Mouse (Mus musculus): ENCODE data around the gene Slc25a47.
A peak's percentile ranks its signal among the peaks of the same experiment; 100 is the strongest.

The Slc25a47 gene

DNA sequence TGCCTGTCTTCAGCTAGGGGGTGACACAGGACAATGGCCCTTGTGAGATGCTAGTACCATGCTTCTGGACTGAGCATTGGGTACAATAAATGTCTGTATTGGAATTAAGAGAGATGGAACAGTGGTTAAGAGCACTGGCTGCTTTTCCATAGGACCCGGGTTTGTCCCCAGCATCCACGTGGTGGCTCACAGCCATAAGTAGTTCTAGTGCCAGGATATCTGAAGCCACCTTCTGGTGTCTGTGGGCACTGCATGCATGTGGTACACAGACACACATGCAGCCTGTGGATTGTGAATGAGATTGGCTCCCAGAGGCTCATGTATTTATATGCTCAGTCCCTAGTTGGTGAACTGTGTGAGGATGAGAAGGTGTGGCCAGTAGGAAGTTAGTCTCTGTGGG lies 33.7 kb downstream of the Slc25a47 start:
- no peak for DNase-seq

DNA sequence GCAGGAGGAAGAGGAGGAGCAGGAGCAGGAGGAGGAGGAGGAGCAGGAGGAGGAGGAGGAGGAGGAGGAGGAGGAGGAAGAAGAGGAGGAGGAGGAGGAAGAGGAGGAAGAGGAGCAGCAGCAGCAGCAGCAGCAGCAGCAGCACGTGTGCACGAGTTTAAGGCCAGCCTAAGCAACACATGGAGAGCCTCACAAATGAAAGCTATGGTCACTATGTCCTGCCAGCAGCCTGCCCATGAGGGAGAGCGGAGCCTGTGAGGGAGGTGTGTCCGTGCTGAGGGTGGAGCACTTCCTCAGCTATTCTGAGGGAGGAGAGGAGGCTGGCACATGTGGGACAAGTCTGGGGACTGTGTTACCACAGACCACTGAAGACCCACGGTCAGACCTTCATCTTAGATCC lies 37.3 kb downstream of the Slc25a47 start:
- no peak for DNase-seq

DNA sequence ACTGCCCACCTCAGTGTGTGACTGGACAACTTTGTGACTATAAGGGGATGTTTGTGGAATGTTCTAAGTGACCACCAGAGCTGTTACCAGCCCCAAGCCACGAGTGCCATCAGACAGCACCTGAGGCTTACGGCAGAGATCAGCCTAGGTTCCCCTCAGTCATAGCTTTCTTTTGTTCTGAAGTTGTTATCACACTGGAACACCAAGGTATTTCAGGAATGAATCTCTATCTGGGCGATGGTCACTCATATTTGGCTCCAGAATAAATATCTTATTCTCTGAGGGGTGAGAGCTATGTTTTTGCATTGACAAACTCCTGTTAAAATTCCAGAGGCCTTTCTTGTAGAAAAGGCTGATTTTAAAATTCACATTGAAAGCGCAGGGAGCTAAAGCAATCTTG lies 43.3 kb downstream of the Slc25a47 start:
- no peak for DNase-seq

DNA sequence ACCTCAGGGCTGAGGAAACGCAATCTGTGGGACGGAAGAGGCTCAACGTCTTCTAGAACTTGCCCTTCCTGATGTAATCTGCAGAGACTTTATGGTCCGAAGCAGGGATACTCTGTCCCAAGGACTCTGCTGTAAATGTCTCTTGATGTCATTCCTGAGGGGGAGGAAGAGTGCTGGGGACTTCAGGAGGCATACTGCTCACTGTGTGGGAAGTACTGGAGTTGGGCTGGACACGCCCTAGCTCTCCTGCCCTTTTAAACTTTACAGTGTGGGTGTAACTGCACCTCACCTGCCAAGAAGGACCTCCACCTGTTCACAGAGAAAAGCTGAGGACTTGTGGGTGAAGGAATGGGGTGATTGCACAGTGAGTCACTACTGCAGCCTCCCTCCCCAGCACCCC lies 44.8 kb downstream of the Slc25a47 start:
- DNase-seq, result no peak

DNA sequence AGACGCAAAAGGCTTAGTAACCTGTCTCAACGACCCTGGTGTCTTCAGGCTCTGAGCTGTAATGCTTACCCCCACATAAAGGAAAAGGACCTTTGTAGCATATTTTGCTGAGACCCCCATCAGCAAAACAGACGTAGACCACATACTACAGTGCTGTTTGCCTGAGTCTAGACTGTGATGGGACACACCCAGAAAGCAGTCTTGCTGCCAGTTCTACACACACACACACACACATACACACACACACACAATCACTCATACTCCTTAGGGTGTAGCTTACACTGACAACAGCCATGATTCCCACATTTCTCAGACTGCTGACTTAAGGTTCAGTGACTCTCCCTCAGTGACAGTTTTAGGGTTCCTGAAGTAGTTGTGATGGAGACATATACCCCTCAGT lies 45.3 kb downstream of the Slc25a47 start:
- no peak for DNase-seq

DNA sequence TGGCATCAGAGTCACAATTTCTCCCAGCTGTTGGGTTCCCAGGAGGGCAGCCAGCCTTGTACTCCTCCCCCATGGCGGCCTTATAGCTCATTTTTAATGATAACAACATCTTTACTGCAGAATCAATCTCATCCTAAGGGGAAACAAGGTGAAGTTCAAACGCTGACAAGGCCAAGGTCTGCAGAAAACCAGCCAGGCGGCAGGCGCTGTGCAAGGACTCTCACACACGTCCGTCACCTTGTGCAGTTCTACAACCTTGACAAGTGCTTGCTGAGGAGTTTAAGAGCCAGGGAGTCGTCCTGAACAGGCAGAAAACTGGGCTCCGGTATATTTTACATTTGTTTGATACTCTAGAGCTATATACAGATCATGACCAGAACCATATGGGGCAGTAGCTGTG lies 46.9 kb downstream of the Slc25a47 start:
- no peak for DNase-seq

DNA sequence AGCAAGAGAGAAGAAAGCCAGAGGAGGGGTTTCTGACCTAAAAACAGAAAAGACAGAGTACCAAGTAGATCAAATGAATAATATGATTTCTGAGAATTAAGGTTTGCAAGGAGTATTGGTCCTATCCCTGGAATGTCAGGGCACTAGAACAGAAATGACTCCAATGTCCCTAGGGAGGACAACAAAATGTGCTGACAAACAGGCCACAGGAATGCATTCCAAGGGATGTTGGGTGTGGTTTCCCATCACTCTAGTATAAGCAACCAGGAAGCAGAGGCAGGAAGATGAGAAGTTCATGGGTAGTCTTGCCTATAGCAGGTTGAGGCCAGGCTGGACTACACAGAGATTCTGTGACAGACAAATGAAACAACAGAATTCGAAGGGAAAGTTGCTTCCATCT lies 50.1 kb downstream of the Slc25a47 start:
- DNase-seq, result peak; percentile 95

DNA sequence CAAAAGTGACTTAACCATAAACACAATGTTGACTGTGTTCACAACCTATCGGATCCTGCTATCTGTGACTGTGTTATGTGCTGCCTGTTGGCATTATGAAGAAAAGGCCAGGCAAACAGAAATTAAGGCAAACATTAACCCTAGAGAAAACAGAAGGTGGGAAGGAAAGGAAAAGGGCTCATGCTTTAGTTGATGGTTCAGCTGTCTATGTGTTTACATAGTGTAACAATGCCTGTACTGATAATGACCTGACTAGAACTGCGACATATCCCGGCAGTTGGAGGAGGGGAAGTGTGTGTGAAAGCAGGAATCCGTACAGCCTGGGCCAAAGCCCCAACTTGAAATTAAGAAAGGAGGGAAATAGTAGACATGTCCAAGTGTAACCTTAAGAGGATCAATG lies 51.2 kb downstream of the Slc25a47 start:
- DNase-seq, result no peak

DNA sequence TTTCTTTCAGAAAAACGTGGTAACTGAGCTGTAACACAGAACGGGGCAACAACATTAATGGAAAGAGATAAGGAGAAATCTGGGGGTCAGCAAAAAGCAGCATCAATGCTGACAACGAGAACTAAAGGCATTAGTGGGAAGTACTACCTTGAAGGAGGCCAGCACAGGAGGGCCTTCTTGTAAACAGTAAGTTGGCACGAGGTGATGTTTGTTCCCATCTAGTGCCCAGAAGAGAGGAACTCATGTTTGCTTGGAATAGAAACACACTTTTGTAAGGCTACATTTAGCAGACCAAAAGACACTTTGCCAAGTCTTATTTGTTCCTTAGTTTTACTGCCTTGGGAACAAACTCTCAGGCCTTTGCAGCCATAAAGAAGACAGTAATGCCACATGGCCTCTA lies 52.8 kb downstream of the Slc25a47 start:
- no peak for DNase-seq

DNA sequence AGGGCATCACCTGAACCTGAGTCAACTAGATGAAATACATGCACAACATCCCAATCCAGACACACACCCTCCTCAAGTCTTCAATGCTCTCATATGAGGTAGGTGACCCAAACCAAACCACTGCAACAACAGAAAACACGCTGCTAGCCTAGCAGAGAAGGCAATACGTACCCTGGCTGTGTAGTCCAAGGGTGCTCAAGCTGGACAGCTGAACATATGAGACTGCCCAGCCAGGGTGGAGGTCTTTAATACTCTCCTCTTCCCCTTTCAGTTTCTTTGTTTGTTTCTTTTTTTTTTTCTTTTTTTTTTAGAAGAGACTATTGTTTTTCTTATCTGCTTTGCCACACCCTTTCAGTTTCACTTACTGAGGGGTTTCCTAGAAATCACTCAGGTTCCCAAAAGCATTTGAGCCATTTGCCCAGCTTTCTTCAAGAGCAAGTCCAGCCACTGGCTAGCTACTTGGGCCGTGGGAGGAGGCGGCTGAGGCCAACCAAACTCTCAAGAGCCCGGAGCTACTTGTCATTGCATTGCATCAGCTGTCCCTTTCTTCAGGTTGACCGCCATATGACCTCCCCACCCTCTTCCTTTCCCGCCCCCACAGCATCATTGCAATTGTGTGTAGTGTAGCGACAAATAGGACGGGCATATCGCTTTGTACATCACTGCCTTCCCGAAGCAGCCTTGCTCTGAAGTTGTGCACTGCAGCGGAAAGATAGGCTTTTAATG lies 57.3 kb downstream of the Slc25a47 start, which contains the start of gene Wdr25:
TSS of gene Wdr25 (plus strand) at position 643 of the 726 bp plus-strand sequence.
- DNase-seq, result peak; percentile 96

DNA sequence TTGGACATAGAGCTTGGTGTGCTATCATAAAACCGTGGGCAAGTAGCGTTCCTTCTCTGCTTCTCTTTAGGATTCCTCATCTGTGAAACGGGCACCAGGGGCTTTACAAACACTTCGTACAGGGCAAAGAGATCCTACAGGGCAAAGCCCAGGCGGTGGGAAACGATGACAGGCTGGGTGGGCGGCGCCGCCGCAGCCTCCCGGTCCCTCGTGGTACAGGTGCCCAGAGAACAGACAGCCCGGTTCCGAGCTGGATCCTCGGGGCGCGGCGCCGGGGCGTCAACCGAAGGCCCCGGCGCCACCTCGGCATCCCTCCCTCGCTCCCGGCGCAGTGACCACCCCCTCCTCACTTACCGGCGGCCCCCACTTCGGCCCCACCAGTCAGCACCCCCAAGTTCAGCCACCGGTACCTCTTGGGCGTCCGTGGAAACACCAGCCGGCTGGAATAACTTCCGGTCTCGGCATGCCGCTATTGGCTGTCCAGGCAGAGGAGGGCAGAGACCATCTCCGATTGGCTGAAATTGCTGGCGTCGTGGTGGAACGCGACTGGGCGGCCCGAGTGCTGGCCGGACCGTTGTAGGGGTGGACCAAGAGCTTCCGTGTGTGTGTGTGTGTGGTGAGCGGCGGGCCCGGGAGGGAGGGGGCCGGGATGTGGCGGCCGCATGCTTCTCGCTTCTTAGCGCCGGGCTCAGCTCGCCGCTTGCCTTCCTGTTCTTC lies 58.0 kb downstream of the Slc25a47 start, which contains the start of gene Wars:
TSS of gene Wars (minus strand) at position 460 of the 717 bp plus-strand sequence.
- DNase-seq, result peak; percentile 100

DNA sequence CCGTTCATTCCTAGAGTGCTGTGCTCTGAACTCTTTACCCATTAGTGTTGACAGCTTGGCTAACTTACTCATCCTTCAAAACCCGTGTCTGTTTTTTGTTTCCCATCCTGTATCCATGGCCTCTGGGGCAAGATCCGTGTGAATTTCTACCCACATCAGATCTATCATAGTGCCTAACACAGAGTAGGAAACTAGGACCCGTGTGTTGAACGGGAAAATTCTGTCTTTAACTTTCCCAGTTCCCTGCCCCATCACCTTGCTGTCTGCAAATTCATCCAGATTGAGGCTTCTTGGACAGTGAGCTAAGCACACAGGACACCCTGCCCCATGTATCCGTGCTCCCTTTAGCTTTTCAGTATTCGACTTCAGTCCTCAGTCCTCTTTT lies 58.6 kb downstream of the Slc25a47 start:
- DNase-seq, result no peak

DNA sequence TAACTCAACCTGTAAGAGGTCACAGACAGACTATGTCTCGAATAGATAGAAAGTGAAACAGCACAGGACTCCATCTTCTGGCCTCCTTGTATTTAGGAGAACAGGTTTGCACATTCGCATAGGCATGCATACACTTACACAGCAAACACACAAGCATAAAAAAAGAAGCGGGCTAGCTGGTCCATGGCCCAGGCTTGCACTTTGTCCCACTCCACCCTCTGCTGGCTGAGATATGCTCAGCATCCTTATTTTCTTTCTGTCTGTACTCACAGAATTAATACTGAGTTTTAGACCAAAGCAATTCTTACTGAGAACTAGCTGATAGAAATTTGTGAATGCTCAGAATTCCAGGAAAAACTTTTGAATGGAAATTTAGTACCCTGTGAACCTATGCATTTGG lies 60.2 kb downstream of the Slc25a47 start:
- no peak for DNase-seq

DNA sequence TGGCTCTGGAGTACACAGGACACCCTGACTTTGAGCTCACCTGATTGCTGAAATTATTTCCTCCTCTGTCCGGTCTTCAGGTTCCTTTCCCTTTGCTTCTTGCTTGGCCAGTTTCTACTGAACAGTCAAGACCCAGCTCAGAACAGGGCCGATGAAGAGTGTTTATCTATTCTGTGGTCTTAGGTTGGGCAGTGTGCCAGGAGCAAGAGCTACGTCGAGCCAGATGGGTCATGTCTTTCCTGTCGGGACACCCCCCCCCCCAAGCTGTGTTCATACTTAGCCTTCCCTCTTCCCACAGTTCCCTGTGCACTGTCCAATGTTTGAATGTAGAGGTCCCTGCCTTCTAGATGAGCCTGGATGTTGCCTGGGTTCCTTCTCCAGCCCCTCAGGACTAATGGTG lies 65.5 kb downstream of the Slc25a47 start:
- no peak for DNase-seq

DNA sequence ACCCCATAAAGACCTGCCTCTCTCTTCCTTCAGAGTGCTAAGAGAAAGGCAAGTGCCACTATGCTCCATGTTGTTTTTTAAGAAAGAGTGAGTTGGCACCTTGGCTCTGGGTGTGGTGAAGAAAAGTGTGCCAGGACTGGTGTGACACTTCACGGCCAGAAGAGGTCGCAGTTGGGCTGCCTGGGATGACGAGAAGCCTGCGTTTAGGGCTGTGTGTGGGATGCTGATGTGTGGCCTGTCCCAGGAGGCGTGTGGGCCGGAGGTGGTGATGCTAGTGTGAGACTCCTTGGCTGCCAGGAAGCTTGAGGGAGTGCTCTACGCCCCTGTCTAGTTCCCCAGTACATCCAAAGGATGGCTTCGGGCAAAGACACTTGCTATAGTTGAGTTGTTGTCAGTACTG lies 67.1 kb downstream of the Slc25a47 start:
- DNase-seq, result peak; percentile 96

DNA sequence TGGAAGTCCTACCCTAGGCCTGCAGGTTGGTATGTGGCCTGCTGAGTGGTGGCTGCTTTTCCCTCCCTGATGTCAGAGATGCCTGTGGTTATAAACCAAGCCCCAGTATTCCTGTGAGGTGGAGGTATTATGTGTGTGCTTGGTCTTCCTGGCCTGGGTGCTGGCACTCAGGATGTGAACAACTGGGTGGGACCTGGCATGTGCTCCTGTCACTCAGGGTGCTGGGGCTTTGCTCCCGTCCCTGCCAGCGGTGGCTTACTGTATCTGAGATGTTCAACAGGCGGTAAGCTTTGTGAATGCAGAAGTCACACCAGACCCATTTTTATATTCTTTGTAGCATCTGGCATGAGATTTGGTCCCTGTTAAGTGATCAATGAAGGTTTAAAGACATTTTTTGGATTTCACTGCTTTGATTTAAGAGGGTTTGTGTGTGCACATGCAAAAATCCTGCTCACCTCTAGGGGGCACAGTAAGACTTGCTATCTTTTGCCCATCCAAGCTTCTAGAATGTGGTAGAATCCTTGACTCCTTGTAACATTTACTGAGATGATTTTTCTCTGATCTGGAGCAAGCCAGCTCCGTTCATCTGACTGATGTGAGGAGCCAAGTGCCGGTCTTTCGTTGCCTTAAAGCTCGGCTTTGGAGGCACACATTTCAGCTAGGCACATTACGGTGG lies 67.9 kb downstream of the Slc25a47 start:
- no peak for DNase-seq

DNA sequence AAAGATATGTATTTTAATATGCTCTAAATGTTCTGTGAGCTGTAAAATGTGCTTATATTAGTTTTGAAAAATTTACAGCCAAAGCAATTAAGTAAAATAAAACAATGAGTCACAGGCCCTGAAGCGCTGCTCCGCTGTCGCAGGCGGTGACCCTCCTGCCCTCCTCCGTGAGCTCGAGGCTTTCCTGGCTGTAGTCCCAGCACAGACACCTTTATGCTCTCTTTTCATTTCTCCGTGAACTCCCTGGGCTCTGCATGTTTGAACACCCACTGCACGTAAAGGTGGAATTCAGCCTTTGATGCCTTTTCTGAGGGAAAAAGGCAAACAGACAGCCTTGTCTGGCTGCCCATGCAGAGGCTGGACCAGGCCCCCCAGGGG lies 68.4 kb downstream of the Slc25a47 start:
- no peak for DNase-seq

DNA sequence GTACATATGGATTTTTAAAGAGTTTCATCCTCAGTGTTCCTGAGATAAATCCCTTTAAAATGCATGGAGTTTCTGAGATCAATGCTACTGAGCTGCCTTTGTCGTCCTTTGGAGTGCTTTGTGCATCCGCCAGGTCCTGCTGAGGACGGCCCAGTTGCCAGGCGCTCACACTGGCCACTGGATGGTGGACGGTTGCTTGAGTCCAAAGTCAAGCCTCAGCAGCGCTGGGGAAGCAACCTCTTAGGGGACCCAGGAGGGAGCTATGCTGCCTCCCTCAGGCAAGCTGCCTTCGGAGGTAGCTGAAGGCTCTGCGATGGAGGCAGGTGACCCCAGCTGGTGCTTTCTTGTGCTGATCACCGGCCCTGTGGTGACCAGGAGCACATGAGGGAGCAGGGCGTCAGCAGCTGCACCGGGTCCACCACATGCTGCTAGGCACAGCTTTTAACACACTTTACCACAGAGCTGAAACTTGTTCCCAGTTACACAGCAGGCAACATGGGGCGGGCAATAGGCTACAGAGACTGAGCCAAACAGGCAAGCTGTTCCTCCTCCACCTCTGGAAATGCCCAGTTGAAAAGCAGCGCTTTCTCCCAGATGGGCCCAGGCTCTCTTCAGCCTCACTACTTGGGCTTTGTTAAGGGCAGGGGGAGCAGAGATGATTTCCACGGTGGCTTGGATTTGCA lies 69.9 kb downstream of the Slc25a47 start:
- no peak for DNase-seq

DNA sequence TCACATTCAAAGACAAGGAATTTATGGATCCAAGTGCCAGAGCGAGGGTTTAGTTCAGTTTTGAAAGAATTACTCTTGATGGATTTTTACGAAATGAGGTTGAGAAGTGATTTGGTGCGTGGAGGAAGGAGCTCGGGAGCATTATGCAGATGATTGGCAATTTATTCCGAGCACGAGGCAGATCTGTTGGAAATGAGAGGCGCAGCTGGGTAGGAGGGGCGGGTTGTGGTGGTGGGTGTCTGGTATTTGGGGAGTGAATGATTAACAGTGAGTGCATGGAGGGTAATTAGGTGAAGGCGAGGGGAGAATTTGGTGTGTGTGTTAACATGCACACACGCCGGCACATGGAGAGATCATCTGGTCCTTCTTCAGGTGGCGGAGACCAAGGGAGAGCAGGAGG lies 70.6 kb downstream of the Slc25a47 start:
- no peak for DNase-seq
